Mouse (Mus musculus) forebrain, embryonic 14.5 days (tissue): ENCODE results near the gene Dnaja1. TPM values are rescaled to one million over a fixed set of nuclear protein-coding genes. Genes with fewer than 3 reads are reported as not detected.

ENCODE experiments used
- ATAC-seq: fragments of 200-750 bp; cut with Nextera tagmentation; 2 replicates; pipeline ENCODE4 v1.8.0; 2017; ENCODE audit warnings: mild to moderate bottlenecking, moderate library complexity
- DNase-seq: peaks from one replicate; pipeline ENCODE4 v3.0.0-alpha.2; 2015; ENCODE audit warnings: low spot score
- H3K27ac ChIP-seq: fragments of 300-500 bp; sonication (generic); 2 replicates; pipeline ENCODE4 v1.5.1; 2014; ENCODE audit warnings: low read depth, mild to moderate bottlenecking, control low read depth, low read length, moderate library complexity
- H3K27me3 ChIP-seq: fragments of 300-500 bp; sonication (generic); replicated peaks from 2 replicates; pipeline ENCODE4 v1.6.1; 2014; ENCODE audit warnings: low read length, control low read depth, mixed read lengths; ENCODE audit not compliant: control insufficient read depth, insufficient read depth
- H3K36me3 ChIP-seq: fragments of 300-500 bp; sonication (generic); 2 replicates; pipeline ENCODE4 v1.6.1; 2014; ENCODE audit warnings: low read length, control low read depth; ENCODE audit not compliant: control insufficient read depth, insufficient read depth
- H3K4me1 ChIP-seq: fragments of 300-500 bp; sonication (generic); 2 replicates; pipeline ENCODE4 v1.6.1; 2014; ENCODE audit warnings: antibody characterized with exemption, low read length, control low read depth; ENCODE audit not compliant: control insufficient read depth, insufficient read depth
- H3K4me2 ChIP-seq: fragments of 300-500 bp; sonication (generic); 2 replicates; pipeline ENCODE4 v1.6.1; 2014; ENCODE audit warnings: mild to moderate bottlenecking, control low read depth, low read length
- H3K4me3 ChIP-seq: fragments of 300-500 bp; sonication (generic); 2 replicates; pipeline ENCODE4 v1.5.1; 2014; ENCODE audit warnings: low read depth, low read length, control low read depth
- H3K9ac ChIP-seq: fragments of 300-500 bp; sonication (generic); 2 replicates; pipeline ENCODE4 v1.6.1; 2014; ENCODE audit warnings: mild to moderate bottlenecking, low read length, control low read depth, moderate library complexity
- H3K9me3 ChIP-seq: fragments of 300-500 bp; sonication (generic); replicated peaks from 2 replicates; pipeline ENCODE4 v1.6.1; 2016; ENCODE audit warnings: low read length, control low read depth, mixed read lengths; ENCODE audit not compliant: control insufficient read depth
- WGBS: fragments of 180-500 bp; shearing (Covaris S2); extraction: QIAGEN DNeasy Blood & Tissue Kit; methylation state at CpG from one replicate; pipeline ENCODE4 v1.1.7; 2014; 5-methylcytosine and 5-hydroxymethylcytosine counted together
- microRNA counts: library from miRNA; unstranded; fragments of <30 nt; microRNA quantifications from one replicate; lab custom pipeline; 2016
- microRNA-seq: library from miRNA; unstranded; fragments of <30 nt; microRNA quantifications from one replicate; pipeline ENCODE4, GENCODE M21; 2016
- polyA plus RNA-seq: library from polyadenylated mRNA; unstranded; fragments of >200 nt; fragmentation: Nextera tagmentation; extraction: Ambion mirVana; gene quantifications from 2 replicates; pipeline ENCODE4 v1.2.1, GENCODE M21; 2014

Dnaja1 gene
- polyA plus RNA-seq, 1 experiment from 2014 or later = 657 TPM

DNA sequence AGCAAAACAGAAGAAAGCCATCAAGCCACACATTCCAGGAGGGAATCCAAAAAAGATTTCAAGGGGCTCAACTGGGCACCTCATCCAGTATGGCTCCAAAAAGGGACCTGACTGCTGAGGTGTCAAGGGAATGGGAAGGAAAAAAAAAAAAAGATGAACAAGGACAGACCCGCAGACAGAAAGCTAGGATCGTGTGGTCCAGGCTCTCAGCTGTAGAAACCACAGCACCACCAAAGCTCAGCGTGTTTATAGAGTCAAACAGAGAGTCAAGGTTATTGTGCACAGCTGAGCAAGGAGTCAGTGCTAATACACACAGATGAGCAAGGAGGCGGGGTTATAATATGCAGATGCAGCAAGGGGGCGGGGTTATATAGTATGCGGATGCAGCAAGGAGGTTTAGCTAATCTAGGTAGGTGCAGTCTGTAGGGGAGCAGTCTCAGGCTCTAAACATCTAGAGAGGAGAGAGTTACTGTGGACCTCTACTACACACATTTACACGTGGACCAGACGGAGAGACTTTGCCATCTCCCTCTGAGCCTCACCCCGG, 63.7 kb downstream of the Dnaja1 start:
- no peaks in the 10 kb centered on the region for H3K9me3 ChIP-seq
- WGBS = 76% methylated on average over 9 of the region's 9 CpGs
- H3K36me3 ChIP-seq = no peaks in the 10 kb centered on the region
- no peak for DNase-seq
- no peak overlapping the region for H3K9ac ChIP-seq
- no peaks in the 10 kb centered on the region for H3K4me1 ChIP-seq
- H3K4me3 ChIP-seq = no peak overlapping the region
- H3K27me3 ChIP-seq = no peaks in the 10 kb centered on the region
- no peak overlapping the region for H3K27ac ChIP-seq
- ATAC-seq = no peak
- no peak overlapping the region for H3K4me2 ChIP-seq

DNA sequence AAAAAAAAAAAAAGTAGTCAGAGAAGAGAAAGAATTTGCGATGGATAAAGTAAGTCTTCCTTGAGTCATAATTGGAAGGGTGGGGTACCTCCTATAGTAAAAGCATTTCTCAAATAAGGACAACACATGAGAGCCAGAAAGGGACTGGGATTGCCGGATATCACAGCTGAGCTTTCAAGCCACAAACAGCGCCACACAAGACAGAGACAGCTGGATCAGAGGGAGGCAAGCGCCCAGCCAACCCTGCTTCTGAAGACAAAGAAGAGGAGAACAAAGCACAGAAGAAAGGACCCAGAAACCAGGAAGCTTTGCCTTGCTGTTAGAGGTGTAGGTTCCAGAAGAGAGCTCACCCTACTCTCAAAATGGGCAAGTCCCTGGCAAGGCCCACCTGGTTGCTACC, 64.6 kb downstream of the Dnaja1 start:
- H3K4me3 ChIP-seq = no peak overlapping the region
- no peak overlapping the region for H3K4me2 ChIP-seq
- no peaks in the 10 kb centered on the region for H3K27me3 ChIP-seq
- no peaks in the 10 kb centered on the region for H3K4me1 ChIP-seq
- 58% methylated on average over 4 of the region's 4 CpGs for WGBS
- no peak overlapping the region for H3K9ac ChIP-seq
- DNase-seq = no peak
- no peak for ATAC-seq
- no peaks in the 10 kb centered on the region for H3K9me3 ChIP-seq
- H3K36me3 ChIP-seq = no peaks in the 10 kb centered on the region
- no peak overlapping the region for H3K27ac ChIP-seq

MicroRNAs within 50 kb of the gene (microRNA counts, 519-probe panel; counts per million panel counts)
- not detected for microRNA mmu-miR-207 (lab: Ali Mortazavi, UCI)

Small RNAs within 50 kb of the gene (microRNA-seq; reads per million reads assigned to microRNA genes)
- not detected for gene Mir207

Other genes starting within 250 kb of the Dnaja1 start
- 0.57 and 0.77 TPM in 2 replicates for gene Tmem215, start 250.0 kb upstream of the Dnaja1 start, polyA plus RNA-seq
- gene Aptx, start 19.0 kb upstream of the Dnaja1 start, polyA plus RNA-seq = 59.1 and 59.5 TPM in 2 replicates
- 169 and 177 TPM in 2 replicates for gene Smu1, start 35.8 kb downstream of the Dnaja1 start, polyA plus RNA-seq
- gene B4galt1, start 131.9 kb downstream of the Dnaja1 start, polyA plus RNA-seq = 6.8 and 7.8 TPM in 2 replicates
- not detected in 2 replicates for gene Spink4, start 197.9 kb downstream of the Dnaja1 start, polyA plus RNA-seq
- 209 and 216 TPM in 2 replicates for gene Bag1, start 226.1 kb downstream of the Dnaja1 start, polyA plus RNA-seq
- gene Chmp5, start 226.3 kb downstream of the Dnaja1 start, polyA plus RNA-seq = 192 and 200 TPM in 2 replicates
- 75.9 and 97.1 TPM in 2 replicates for gene Nfx1, start 248.8 kb downstream of the Dnaja1 start, polyA plus RNA-seq